Mouse (Mus musculus): ENCODE results near the gene Cacul1. TPM values are rescaled to one million over a fixed set of nuclear protein-coding genes. Genes with fewer than 3 reads are reported as not detected.

The Cacul1 gene
- polyA plus RNA-seq (2014; fragmentation: Illumina TruSeq; extraction: RNeasy Lipid Tissue Mini Kit (QIAGEN cat#74804); ENCODE audit: insufficient read depth, low read depth, low replicate concordance): 10.5 TPM

DNA sequence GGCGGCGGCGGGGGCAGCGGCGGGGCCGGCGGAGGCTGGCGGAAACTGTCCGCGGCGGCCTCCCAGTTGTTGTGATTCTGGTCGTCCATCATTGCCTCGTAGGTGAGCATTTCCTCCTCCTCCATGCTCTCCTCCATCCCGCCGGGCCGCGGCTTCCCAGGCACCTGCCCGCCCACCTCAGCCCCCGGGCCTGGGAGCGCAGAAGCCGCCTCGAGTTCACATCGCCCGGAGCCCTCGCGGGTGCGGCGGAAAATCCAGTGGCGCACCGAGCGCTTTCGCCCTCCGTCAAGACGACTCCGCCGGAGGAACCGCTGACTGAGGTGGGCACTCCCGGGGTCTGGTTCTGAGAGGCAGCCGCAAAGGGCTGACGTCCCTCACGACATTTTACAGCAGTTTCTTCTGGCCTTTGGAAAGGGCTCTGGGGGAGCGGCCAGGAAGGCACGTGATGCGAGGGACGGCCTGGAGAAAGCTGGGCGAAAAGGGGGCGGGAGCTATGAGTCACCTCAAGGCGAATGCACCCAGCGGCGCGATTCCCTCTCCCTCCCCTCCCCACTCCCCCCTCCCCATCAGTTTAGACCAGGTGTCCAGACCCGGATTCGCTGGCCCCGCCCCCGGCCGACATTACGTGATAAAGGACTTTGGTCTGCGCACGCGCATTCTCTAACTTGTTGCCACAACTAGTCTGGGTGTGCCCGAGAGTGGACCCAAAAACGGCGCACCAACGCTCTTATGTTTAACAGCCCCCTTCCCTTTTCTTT, at the start of gene Cacul1:
Cacul1 (minus strand) TSS at position 444 of the 758 bp plus-strand sequence.

Other genes with a start within 250 kb of the Cacul1 start
- gene Prlhr, start 112.7 kb downstream of the Cacul1 start, polyA plus RNA-seq (2014; fragmentation: Illumina TruSeq; extraction: RNeasy Lipid Tissue Mini Kit (QIAGEN cat#74804); ENCODE audit: insufficient read depth, low read depth, low replicate concordance): not detected
- 0.71 TPM for gene Nanos1, start 175.0 kb upstream of the Cacul1 start, polyA plus RNA-seq (2014; fragmentation: Illumina TruSeq; extraction: RNeasy Lipid Tissue Mini Kit (QIAGEN cat#74804); ENCODE audit: insufficient read depth, low read depth, low replicate concordance)
- 50.9 TPM for gene Eif3a, start 209.6 kb upstream of the Cacul1 start, polyA plus RNA-seq (2014; fragmentation: Illumina TruSeq; extraction: RNeasy Lipid Tissue Mini Kit (QIAGEN cat#74804); ENCODE audit: insufficient read depth, low read depth, low replicate concordance)
- 16.2 TPM for gene Fam45a, start 230.6 kb upstream of the Cacul1 start, polyA plus RNA-seq (2014; fragmentation: Illumina TruSeq; extraction: RNeasy Lipid Tissue Mini Kit (QIAGEN cat#74804); ENCODE audit: insufficient read depth, low read depth, low replicate concordance)

All from lung, adult 10 weeks (tissue).